Mouse (Mus musculus) limb, embryonic 15.5 days (tissue): ENCODE results near the gene Gdf11. TPM values are rescaled to one million over a fixed set of nuclear protein-coding genes. Genes with fewer than 3 reads are reported as not detected.

Experiments used
- ATAC-seq: fragments of 200-750 bp; cut with Nextera tagmentation; 2 replicates; pipeline ENCODE4 v1.8.0; 2017; ENCODE audit warnings: low read depth, moderate TSS enrichment; ENCODE audit not compliant: insufficient number of reproducible peaks, low FRiP score, low TSS enrichment
- H3K27ac ChIP-seq: fragments of 300-500 bp; sonication (generic); 2 replicates; pipeline ENCODE4 v1.5.1; 2015; ENCODE audit warnings: moderate library complexity, mild to moderate bottlenecking, inconsistent platforms
- H3K27me3 ChIP-seq: fragments of 300-500 bp; sonication (generic); 2 replicates; pipeline ENCODE4 v1.6.1; 2015; ENCODE audit warnings: inconsistent platforms
- H3K36me3 ChIP-seq: fragments of 300-500 bp; sonication (generic); 2 replicates; pipeline ENCODE4 v1.6.1; 2015; ENCODE audit warnings: inconsistent platforms
- H3K4me1 ChIP-seq: fragments of 300-500 bp; sonication (generic); 2 replicates; pipeline ENCODE4 v1.6.1; 2015; ENCODE audit warnings: inconsistent platforms
- H3K4me2 ChIP-seq: fragments of 300-500 bp; sonication (generic); 2 replicates; pipeline ENCODE4 v1.6.1; 2015; ENCODE audit warnings: mild to moderate bottlenecking, inconsistent platforms
- H3K4me3 ChIP-seq: fragments of 300-500 bp; sonication (generic); 2 replicates; pipeline ENCODE4 v1.5.1; 2015; ENCODE audit warnings: mild to moderate bottlenecking, inconsistent platforms
- H3K9ac ChIP-seq: fragments of 300-500 bp; sonication (generic); 2 replicates; pipeline ENCODE4 v1.6.1; 2015; ENCODE audit warnings: inconsistent platforms
- H3K9me3 ChIP-seq: fragments of 300-500 bp; sonication (generic); 2 replicates; pipeline ENCODE4 v1.6.1; 2016; ENCODE audit warnings: inconsistent platforms
- WGBS: fragments of 180-500 bp; shearing (Covaris S2); methylation state at CpG from one replicate; pipeline ENCODE4 v1.1.7; 2015; 5-methylcytosine and 5-hydroxymethylcytosine counted together
- polyA plus RNA-seq: library from polyadenylated mRNA; unstranded; fragments of >200 nt; fragmentation: Nextera tagmentation; extraction: Ambion mirVana; gene quantifications from 2 replicates; pipeline ENCODE4 v1.2.1, GENCODE M21; 2015

The Gdf11 gene
- polyA plus RNA-seq: 5.9 and 6.2 TPM in 2 replicates

DNA sequence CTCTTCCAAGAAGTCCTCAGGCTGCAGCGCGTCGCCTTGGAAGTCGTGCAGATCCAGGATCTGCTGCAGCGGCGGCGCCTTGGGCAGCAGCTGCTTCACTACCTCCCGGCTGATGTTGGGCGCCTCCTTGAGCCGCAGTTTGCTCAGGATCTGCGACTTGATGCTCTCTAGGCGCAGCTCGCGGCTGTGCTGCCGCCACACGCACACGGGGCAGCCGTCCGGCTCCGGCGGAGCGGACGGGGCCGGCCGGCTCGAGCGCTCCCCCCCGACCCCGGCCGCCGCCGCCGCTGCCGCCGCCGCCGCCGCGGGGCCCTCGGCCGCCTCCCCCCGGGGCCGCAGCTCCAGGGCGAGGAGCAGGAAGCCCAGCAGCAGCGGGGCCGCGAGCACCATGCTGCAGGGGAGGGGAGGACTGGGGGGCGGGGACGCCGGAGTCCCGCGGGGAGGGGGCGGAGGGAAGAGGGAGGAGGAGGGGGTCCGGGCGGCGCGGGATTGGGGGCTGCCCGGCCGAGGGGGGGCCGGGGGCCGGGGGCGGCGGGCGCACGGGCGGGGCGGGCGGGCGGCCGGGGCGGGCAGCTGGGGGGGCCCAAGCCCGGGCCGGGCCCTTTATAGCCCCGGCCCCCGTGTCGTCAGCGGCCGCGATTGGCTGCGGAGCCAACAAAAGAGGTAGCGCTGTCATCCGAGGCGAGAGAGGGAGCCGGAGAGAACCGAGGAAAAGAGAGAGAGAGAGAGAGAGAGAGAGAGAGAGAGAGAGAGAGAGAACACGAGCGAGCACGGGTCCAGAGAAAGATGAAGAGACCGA is at the start of gene Gdf11:
TSS of gene Gdf11 (minus strand) at position 423 of the 799 bp plus-strand sequence.
- peak; percentile 66 for ATAC-seq
- peaks cover 9% of the 10 kb centered on the region; the same call in 1 of the 2 replicates for H3K36me3 ChIP-seq
- H3K9ac ChIP-seq: peak within 1 kb of the TSS; percentile 73
- no peaks in the 10 kb centered on the region for H3K9me3 ChIP-seq
- peak within 1 kb of the TSS; percentile 80 for H3K4me2 ChIP-seq
- H3K4me1 ChIP-seq: peaks cover 49% of the 10 kb centered on the region
- H3K27ac ChIP-seq: peak within 1 kb of the TSS; percentile 93
- WGBS: under 1% methylated on average over 46 of the region's 89 CpGs
- H3K4me3 ChIP-seq: peak within 1 kb of the TSS; percentile 77
- peaks cover 7% of the 10 kb centered on the region for H3K27me3 ChIP-seq

DNA sequence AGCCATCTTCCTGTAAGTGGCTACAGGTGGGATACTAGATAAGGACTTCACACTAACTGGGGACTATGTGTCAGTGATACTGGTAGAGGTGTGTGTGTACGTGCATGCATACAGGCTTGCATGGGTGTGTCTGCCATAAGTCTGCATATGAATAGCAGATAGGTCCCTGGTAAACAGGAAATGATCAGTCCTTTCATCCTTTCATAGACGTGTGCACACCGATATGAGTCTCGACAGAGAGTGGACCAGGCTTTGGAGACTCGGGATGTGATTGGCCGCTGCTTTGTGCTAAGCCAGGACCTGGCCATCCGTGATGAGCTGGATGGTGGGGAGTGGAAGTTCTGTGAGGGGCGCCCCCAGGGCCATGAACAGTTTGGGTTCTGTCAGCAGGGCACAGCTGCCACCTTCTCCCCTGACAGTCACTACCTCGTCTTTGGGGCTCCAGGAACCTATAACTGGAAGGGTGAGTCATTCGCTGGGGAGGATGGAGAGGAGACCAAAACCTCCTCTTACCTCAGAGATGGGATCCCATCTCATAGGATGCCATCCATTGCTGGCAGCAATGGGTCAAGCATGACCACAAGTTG is 49.0 kb upstream of the Gdf11 start:
- Histone ChIP-seq H3K36me3 (no peaks in the 10 kb centered on the region), H3K4me1 (peaks cover 5% of the 10 kb centered on the region; the same call in 1 of the 2 replicates), H3K27ac (no peak overlapping the region), H3K27me3 (peaks cover 11% of the 10 kb centered on the region; the same call in 1 of the 2 replicates), H3K4me3 (no peak overlapping the region), H3K9me3 (no peaks in the 10 kb centered on the region), H3K4me2 (no peak overlapping the region), H3K9ac (no peak overlapping the region)
- no peak for ATAC-seq
- 73% methylated on average over 10 of the region's 10 CpGs for WGBS

DNA sequence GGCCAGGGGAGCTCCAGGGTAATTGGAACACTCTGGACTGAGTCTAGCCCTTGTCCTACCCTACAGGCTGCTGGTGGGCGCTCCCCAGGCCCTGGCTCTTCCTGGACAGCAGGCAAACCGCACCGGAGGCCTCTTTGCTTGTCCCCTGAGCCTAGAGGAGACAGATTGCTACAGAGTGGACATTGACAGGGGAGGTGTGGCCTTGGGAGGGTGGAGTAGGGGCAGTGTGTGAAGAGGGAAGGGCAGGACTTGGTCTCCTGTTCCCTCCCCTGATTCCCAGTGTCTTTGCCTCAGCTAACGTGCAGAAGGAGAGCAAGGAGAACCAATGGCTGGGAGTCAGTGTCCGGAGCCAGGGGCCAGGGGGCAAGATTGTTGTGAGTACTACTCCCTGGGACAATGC is 47.5 kb upstream of the Gdf11 start:
- WGBS: 54% methylated on average over 5 of the region's 5 CpGs

DNA sequence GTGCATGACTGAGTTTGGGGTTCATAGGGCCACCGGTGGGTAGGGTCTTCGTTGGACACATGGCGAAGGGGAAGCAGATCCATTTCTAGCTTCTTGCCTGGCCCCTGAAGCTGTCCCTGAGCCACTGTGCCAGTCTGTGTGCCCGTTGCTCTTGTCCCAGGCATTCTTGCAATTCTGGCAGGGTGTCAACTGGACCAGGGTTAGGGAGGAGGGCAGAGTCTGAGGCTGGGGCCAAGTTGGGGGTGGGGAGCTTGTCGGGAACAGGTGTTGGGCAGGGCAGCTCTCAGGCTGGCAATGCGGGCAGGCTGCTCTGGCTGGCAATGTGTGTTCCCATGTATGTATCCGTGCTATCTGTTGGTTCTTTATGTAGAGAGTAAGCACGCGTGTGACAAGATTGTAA is 46.9 kb upstream of the Gdf11 start:
- Histone ChIP-seq H3K9ac (no peak overlapping the region), H3K9me3 (no peaks in the 10 kb centered on the region), H3K4me1 (peaks cover 17% of the 10 kb centered on the region), H3K27ac (0 out of 2 replicates have a peak overlapping the region, but pooled peaks have one; percentile 22), H3K4me3 (no peak overlapping the region), H3K27me3 (peaks cover 32% of the 10 kb centered on the region), H3K36me3 (no peaks in the 10 kb centered on the region), H3K4me2 (no peak overlapping the region)
- WGBS: 73% methylated on average over 9 of the region's 9 CpGs
- ATAC-seq: no peak

More for the DNA sequence above, 47.5 kb upstream of the Gdf11 start:
- H3K27ac ChIP-seq: no peak overlapping the region
- no peak overlapping the region for H3K9ac ChIP-seq
- H3K9me3 ChIP-seq: no peaks in the 10 kb centered on the region
- no peak overlapping the region for H3K4me2 ChIP-seq
- H3K27me3 ChIP-seq: peaks cover 27% of the 10 kb centered on the region
- H3K4me1 ChIP-seq: peaks cover 12% of the 10 kb centered on the region
- no peaks in the 10 kb centered on the region for H3K36me3 ChIP-seq
- H3K4me3 ChIP-seq: no peak overlapping the region
- ATAC-seq: no peak

DNA sequence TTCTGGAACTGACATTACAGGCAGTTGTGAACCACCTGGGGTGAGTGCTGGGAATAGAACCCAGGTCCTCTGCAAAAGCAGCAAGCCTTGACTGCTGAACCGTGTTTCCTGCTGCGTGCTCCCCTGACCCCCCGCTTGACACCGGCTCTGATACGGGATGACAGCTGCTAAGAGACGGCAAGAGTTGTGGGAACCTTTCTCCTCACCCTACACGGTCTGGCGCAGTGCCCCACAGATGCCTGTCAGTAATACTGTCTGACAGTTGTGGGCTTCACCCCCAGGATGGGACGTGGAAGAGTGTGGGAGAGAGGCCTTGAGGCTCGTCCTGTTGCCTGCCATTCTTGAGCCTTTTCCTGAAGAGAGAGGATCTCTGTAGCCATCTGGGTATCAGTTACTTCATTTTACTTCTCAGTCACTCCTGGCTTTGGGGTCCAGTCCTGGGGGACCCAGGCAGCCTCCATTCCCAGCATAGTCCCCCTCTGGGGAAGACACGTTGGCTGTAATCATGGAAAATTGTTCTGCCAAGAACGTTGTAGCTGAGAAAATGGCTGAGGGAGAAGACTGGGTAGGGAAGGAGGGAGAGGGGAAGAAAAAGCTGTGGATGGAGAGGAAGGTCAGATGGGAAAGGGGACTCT is 46.4 kb upstream of the Gdf11 start:
- no peak overlapping the region for H3K9ac ChIP-seq
- 0 out of 2 replicates have a peak overlapping the region, but pooled peaks have one; percentile 22 for H3K27ac ChIP-seq
- H3K4me1 ChIP-seq: peaks cover 20% of the 10 kb centered on the region
- no peaks in the 10 kb centered on the region for H3K36me3 ChIP-seq
- ATAC-seq: peak; percentile 25; the same call in 1 of the 2 replicates
- H3K4me3 ChIP-seq: no peak overlapping the region
- 66% methylated on average over 12 of the region's 12 CpGs for WGBS
- H3K4me2 ChIP-seq: no peak overlapping the region
- H3K9me3 ChIP-seq: no peaks in the 10 kb centered on the region
- H3K27me3 ChIP-seq: peaks cover 38% of the 10 kb centered on the region

DNA sequence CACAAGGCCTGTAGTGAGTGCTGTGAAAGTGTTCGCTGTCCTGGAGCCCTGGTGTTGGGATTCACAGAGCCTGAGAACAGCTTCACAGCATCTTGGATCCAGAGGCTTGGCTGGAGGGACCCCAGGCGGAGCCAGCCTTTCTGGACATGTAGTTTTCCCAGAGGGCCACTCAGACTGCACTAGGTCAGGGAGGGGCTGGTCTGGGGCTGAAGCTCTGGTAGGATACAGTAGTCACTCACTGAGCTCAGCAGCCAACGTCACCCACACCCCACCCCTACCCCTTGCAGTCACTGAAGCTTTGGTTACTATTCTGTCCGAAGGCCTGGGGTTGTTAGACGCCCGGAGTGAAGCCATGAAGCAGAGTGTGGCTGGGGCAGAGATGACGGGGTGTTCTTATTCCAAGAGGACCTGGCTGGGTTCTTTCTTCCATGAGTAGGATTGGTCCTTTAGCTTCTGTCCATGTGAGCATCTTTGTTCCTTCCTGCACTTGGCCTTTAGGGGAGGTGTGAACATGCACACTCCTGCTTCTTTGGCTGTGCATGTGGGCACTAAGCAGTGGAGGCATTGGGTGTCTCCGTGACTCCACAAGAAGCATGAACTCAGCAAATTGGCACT is 44.4 kb upstream of the Gdf11 start:
- 74% methylated on average over 8 of the region's 8 CpGs for WGBS
- no peak overlapping the region for H3K27ac ChIP-seq
- H3K9ac ChIP-seq: no peak overlapping the region
- H3K4me3 ChIP-seq: no peak overlapping the region
- no peaks in the 10 kb centered on the region for H3K9me3 ChIP-seq
- H3K4me1 ChIP-seq: peaks cover 20% of the 10 kb centered on the region
- no peak overlapping the region for H3K4me2 ChIP-seq
- H3K36me3 ChIP-seq: no peaks in the 10 kb centered on the region
- no peak for ATAC-seq
- peaks cover 54% of the 10 kb centered on the region for H3K27me3 ChIP-seq

DNA sequence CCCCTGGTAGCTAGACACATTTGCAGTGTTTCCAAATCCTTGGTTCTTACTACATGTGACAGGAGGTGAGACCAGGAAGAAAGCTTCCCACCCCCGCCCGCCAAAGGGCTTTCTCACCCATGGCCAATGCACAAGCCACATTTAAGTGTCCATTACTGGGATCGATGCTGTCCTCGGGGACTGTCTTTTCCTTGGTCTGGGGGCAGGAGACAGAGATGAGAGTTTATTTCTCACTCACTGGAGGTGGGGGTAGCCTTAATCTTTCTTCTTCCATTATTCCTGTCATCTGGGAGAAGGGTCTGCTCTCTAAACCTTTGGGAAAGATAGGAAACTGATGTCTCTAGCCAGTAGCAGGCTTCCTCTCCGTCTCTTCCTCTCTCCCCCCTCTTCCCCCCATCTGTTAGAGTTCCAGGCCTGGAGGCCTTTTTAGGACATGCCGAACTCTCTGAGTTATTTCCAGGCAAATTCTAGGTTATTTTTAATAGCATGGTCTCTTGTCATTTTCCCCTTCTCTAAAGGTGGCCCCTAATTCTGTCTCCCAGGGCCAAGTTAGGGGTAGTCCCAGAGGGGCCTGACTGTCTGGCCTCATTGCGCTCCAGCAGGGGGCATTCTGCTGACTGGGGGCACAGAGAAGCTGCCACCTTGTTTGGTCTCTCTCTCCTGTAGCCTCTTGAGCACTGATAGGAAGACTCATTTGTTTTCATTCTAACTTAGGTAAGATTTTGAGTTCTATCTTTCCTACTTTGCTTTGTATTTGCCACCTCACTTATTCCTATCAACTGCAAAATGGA is 43.7 kb upstream of the Gdf11 start:
- no peak for ATAC-seq
- H3K9me3 ChIP-seq: no peaks in the 10 kb centered on the region
- H3K27me3 ChIP-seq: peaks cover 55% of the 10 kb centered on the region
- H3K36me3 ChIP-seq: no peaks in the 10 kb centered on the region
- 59% methylated on average over 7 of the region's 7 CpGs for WGBS
- H3K9ac ChIP-seq: no peak overlapping the region
- H3K27ac ChIP-seq: no peak overlapping the region
- peak overlapping the region; percentile 78 for H3K4me2 ChIP-seq
- H3K4me1 ChIP-seq: peaks cover 20% of the 10 kb centered on the region
- H3K4me3 ChIP-seq: peak overlapping the region; percentile 45; the same call in 1 of the 2 replicates

DNA sequence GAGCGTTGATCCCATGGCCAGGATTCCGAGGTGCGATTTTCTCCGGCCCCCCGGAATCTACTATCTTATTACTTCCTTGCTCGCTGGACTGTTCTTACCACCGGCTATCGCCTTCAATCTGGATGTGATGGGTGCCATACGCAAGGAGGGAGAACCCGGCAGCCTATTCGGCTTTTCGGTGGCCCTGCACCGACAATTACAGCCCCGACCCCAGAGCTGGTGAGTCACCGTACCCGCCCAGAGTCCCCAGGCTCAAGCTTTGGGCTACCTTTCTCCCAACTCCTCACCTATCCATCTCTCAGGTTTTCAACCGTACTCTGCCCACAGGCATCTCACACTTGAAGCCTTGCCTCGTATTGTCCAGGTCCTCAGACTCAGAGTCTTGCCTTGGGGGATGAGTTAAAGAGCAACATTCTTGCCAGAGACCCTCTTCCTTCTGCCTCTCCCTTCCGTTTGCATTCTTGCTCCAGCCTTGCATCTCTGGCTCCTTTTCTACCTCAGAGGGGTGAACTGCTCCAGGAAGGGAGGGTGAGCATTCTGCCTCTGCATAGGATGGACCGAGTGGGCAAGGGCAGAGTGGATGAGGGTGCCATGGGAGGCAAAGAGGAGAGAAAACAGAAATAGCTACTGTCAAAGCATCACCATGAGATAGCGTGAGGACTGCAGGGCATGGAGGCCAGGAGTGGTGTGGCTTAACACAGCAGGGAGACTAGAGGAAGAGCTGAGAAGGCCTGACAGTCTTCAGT is 42.6 kb upstream of the Gdf11 start:
- WGBS: 3% methylated on average over 21 of the region's 21 CpGs
- H3K9me3 ChIP-seq: no peaks in the 10 kb centered on the region
- H3K4me3 ChIP-seq: peak overlapping the region; percentile 45
- ATAC-seq: no peak
- no peaks in the 10 kb centered on the region for H3K36me3 ChIP-seq
- H3K4me2 ChIP-seq: peak overlapping the region; percentile 78
- H3K27ac ChIP-seq: no peak overlapping the region
- H3K9ac ChIP-seq: peak overlapping the region; percentile 47
- peaks cover 59% of the 10 kb centered on the region for H3K27me3 ChIP-seq
- peaks cover 20% of the 10 kb centered on the region for H3K4me1 ChIP-seq

DNA sequence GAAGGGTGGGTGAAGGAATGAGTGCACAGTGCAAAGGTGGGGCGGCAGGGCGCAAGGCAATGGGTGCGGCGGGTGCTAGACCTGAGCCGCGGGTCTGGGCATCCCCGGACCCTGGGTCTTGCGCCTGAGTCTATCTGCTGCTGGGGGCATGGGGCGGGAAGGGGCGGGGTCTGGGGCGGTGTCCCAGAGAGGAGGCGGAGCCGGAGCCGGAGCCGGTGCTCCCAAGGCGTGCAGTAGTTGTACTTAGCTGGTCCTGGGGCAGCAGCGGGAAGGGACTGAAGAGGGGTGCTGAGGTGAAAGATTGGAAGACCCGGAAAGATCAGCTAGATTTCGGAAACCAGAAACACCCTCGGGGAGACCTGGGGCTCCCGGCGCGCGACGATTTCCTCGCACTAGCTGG is 42.1 kb upstream of the Gdf11 start, which contains the start of gene Itga7:
TSS of gene Itga7 (plus strand) at position 245 of the 400 bp plus-strand sequence.
- H3K4me3 ChIP-seq: peak within 1 kb of the TSS; percentile 45
- H3K36me3 ChIP-seq: no peaks in the 10 kb centered on the region
- H3K4me1 ChIP-seq: peaks cover 20% of the 10 kb centered on the region
- no peak within 1 kb of the TSS for H3K27ac ChIP-seq
- peaks cover 59% of the 10 kb centered on the region for H3K27me3 ChIP-seq
- peak within 1 kb of the TSS; percentile 78 for H3K4me2 ChIP-seq
- 0% methylated on average over 26 of the region's 26 CpGs for WGBS
- ATAC-seq: no peak
- H3K9ac ChIP-seq: peak within 1 kb of the TSS; percentile 47
- H3K9me3 ChIP-seq: no peaks in the 10 kb centered on the region

DNA sequence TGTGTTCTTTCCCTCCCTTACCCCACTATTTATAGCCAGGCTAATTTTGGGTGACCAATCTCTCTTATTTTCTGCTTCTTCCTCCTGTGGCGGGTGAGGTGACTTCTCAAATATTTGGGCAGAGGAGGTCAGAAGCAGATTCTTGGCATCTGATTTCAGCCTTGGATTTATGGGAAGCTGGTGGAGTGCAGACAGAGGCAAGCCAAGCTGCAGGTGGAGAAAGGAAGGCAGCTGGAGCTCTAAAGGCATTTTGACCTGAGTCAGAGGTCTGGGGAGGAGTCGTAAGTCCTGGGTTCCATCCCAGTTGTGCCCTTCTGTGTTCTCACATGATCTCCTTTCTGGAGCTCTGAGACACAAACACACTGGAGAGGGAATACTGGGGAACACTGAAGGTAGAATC is 39.9 kb upstream of the Gdf11 start:
- ATAC-seq: no peak
- Histone ChIP-seq H3K4me1 (peaks cover 15% of the 10 kb centered on the region), H3K9me3 (no peaks in the 10 kb centered on the region), H3K4me2 (no peak overlapping the region), H3K36me3 (no peaks in the 10 kb centered on the region), H3K27ac (no peak overlapping the region), H3K4me3 (no peak overlapping the region), H3K9ac (no peak overlapping the region), H3K27me3 (peaks cover 58% of the 10 kb centered on the region)
- 38% methylated on average over 2 of the region's 2 CpGs for WGBS
